Mouse (Mus musculus) erythroblast, embryonic 14.5 days (primary cell): ENCODE measurements around the gene Phldb2.

Experiments used
- GATA1 ChIP-seq: IDR thresholded peaks from 2 replicates; pipeline ENCODE4 v1.6.1; 2012; ENCODE audit warnings: low read length, inconsistent platforms, mixed read lengths
- TAL1 ChIP-seq: IDR thresholded peaks from 3 replicates; pipeline ENCODE4 v1.6.1; 2012; ENCODE audit warnings: low read length, inconsistent platforms, mixed read lengths

DNA sequence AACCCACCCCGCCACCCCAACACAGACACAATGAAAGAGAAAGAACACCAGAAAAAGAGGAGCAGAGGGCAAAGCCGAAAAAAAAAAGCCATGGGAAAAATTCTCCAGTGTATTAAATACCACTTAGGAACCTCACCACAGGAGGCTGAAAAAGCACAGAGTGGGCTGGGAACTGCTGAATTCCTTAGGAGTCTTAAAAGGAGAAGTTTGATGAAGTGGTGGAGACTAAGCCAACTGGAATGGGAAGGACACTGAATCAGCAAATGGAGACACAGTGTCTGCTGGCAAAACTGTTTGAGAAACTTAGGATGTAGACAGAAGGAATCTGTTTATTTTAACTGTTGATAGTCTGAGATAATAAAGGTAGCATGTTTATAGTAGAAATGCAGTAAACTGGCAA lies 154.8 kb downstream of the Phldb2 start:
- no peak for TF ChIP-seq GATA1
- TF ChIP-seq TAL1, result no peak
